In the genomic region with DNA sequence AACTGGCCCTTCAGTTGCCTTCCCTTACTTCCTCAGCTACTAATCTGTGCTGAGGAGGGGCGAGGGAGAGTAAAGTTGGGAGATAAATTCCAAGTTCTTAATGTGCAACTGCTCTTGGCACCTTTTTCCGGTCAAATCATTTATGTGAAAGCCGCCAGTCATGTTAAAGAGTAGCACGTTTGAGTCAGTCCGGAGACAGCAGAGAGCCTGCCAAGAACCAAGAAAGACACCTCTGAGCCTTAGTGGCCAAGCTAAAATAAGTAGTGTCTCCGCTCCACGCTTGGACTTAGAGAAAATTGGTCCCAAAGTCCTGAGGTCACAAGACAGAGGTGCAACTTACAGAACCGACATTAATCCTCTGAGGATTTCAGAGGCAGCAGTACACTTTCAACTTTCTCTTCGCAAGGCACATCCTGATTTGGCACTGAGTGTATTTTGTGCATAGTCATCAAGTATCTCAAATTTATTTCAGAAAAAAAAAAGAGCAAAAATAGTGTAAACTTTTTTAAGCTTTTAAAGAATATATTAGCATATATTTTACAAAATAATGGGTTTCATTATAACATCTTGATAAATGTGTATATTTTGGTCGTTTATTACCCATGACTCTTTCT, we compare ENCODE assay signal across 8 mouse cellular contexts. TPM values are rescaled to one million over a fixed set of nuclear protein-coding genes. Genes with fewer than 3 reads are reported as not detected.
DNase-seq lines count a peak whose midpoint lies in the region; ATAC-seq and TF ChIP-seq lines count a peak whose summit lies in the region.

No protein-coding gene starts in this region.

- peak overlapping the region; percentile 71 for H3K9ac ChIP-seq in heart, embryonic 11.5 days (ENCODE audit: low read depth, low read length)
- peak overlapping the region; percentile 64 for H3K9ac ChIP-seq in MEL (ENCODE audit: control insufficient read depth, low read depth, low read length, poor library complexity, severe bottlenecking)
- H3K9ac ChIP-seq in liver, postnatal 0 days (replicated peaks) = peak overlapping the region; percentile 68

- H3K9me3 ChIP-seq in heart, embryonic 11.5 days (replicated peaks; ENCODE audit: control insufficient read depth, low read length) = no peaks in the 10 kb centered on the region
- no peaks in the 10 kb centered on the region for H3K9me3 ChIP-seq in MEL (replicated peaks; ENCODE audit: insufficient read depth, low read length)
- no peaks in the 10 kb centered on the region for H3K9me3 ChIP-seq in liver, postnatal 0 days (ENCODE audit: low read length)

- TF ChIP-seq POLR2A in MEL (IDR thresholded peaks at IDR 0.05; ENCODE audit: control insufficient read depth in 1 of 2, insufficient read depth in 1 of 2, low read depth in 1 of 2, low read length in 2 of 2, poor library complexity in 1 of 2) = 0 out of 4 replicates have a peak, but pooled peaks of 1 of the 2 experiments have one; percentile 5

- no peaks in the 10 kb centered on the region for H3K36me3 ChIP-seq in heart, embryonic 11.5 days (ENCODE audit: control insufficient read depth, insufficient read depth, low read length)
- H3K36me3 ChIP-seq in MEL (ENCODE audit: control insufficient read depth in 1 of 2, insufficient read depth in 2 of 2, low read length in 2 of 2) = peaks cover 0 to 6% of the 10 kb centered on the region in 2 experiments; a peak in 2 of 4 replicates
- H3K36me3 ChIP-seq in liver, postnatal 0 days (replicated peaks; ENCODE audit: insufficient read depth, low read length) = no peaks in the 10 kb centered on the region

- peaks cover 29% of the 10 kb centered on the region for H3K79me2 ChIP-seq in MEL (ENCODE audit: control insufficient read depth, insufficient read depth, low read length, poor library complexity)

- peak overlapping the region; percentile 96 for H3K4me2 ChIP-seq in heart, embryonic 11.5 days
- H3K4me2 ChIP-seq in liver, postnatal 0 days (ENCODE audit: low read depth, low read length) = peak overlapping the region; percentile 88

- H3K4me3 ChIP-seq in heart, embryonic 11.5 days (ENCODE audit: low read depth, low read length) = peak overlapping the region; percentile 76
- H3K4me3 ChIP-seq in MEL (ENCODE audit: control insufficient read depth in 1 of 2, insufficient read depth in 1 of 2, low read depth in 2 of 2, low read length in 2 of 2) = peak overlapping the region; percentile 74 to 91
- H3K4me3 ChIP-seq in liver, postnatal 0 days (ENCODE audit: low read depth, low read length) = peak overlapping the region; percentile 62

- peak in 1 of 2 experiments; percentile 3; a peak in 1 of 4 replicates for TF ChIP-seq EP300 in MEL (IDR thresholded peaks at IDR 0.05; ENCODE audit: low read depth in 1 of 2, low read length in 2 of 2)
- TF ChIP-seq EP300 in liver, postnatal 0 days (IDR thresholded peaks at IDR 0.05; ENCODE audit: low read depth) = no peak

- ATAC-seq in heart, embryonic 11.5 days (replicated peaks; ENCODE audit: insufficient number of reproducible peaks, low FRiP score, low TSS enrichment) = 0 out of 2 replicates have a peak, but pooled peaks have one; percentile 2
- peak; percentile 1; the same call in 1 of the 2 replicates for ATAC-seq in liver, postnatal 0 days

- TF ChIP-seq RAD21 in MEL (IDR thresholded peaks at IDR 0.05; ENCODE audit: low read depth, low read length) = no peak

- intact Hi-C loops in gastrocnemius, postnatal 36 days (cut with DNase I) = no loop called here

- H3K27me3 ChIP-seq in heart, embryonic 11.5 days (ENCODE audit: control insufficient read depth, insufficient read depth, low read length) = peaks cover 5% of the 10 kb centered on the region
- no peaks in the 10 kb centered on the region for H3K27me3 ChIP-seq in MEL (ENCODE audit: control insufficient read depth in 1 of 2, insufficient read depth in 2 of 2, low read length in 2 of 2)
- no peaks in the 10 kb centered on the region for H3K27me3 ChIP-seq in liver, postnatal 0 days (ENCODE audit: insufficient read depth, low read length)

- 15% methylated on average over 10 of the region's 10 CpGs for WGBS in heart, embryonic 11.5 days (ENCODE audit: insufficient replicate concordance)
- 8% methylated on average over 10 of the region's 10 CpGs for WGBS in liver, postnatal 0 days (ENCODE audit: insufficient replicate concordance)

- TF ChIP-seq CTCF in MEL (IDR thresholded peaks at IDR 0.05 in 2 of 3, conservative IDR thresholded peaks at IDR 0.05 in 1 of 3; ENCODE audit: control insufficient read depth in 1 of 3, insufficient read depth in 1 of 3, low read depth in 2 of 3, low read length in 3 of 3, poor library complexity in 1 of 3, severe bottlenecking in 1 of 3) = no peak
- no peak for TF ChIP-seq CTCF in liver, postnatal 0 days (IDR thresholded peaks at IDR 0.05; ENCODE audit: low read depth)

- H3K27ac ChIP-seq in heart, embryonic 11.5 days (ENCODE audit: low read depth, low read length) = 0 out of 2 replicates have a peak overlapping the region, but pooled peaks have one; percentile 50
- H3K27ac ChIP-seq in MEL (ENCODE audit: control insufficient read depth, low read depth, low read length) = peak overlapping the region; percentile 55
- H3K27ac ChIP-seq in liver, postnatal 0 days (ENCODE audit: low read depth) = peak overlapping the region; percentile 77

- no peaks in the 10 kb centered on the region for H3K4me1 ChIP-seq in heart, embryonic 11.5 days (ENCODE audit: control insufficient read depth, insufficient read depth, low read length)
- H3K4me1 ChIP-seq in MEL (ENCODE audit: control insufficient read depth in 1 of 2, insufficient read depth in 2 of 2, low read length in 2 of 2) = peaks cover 4 to 12% of the 10 kb centered on the region in 2 experiments
- H3K4me1 ChIP-seq in liver, postnatal 0 days (ENCODE audit: insufficient read depth) = peaks cover 14% of the 10 kb centered on the region; the same call in 1 of the 2 replicates

- DNase-seq in heart, adult 11 months = no peak
- DNase-seq in MEL (ENCODE audit: low read depth, low spot score) = no peak
- peak; percentile 12 for DNase-seq in heart, postnatal 4 days
- no peak for DNase-seq in liver, postnatal 0 days
- no peak for DNase-seq in adrenal gland, adult 18-20 months (ENCODE audit: low spot score in 2 of 2)
- DNase-seq in gastrocnemius, postnatal 36 days = no peak
- no peak for DNase-seq in adrenal gland, postnatal 4 days (ENCODE audit: low spot score in 2 of 2)

TF ChIP-seq in MEL, 35 proteins besides CTCF, POLR2A, EP300 and RAD21:
- 0 out of 2 replicates have a peak, but pooled peaks have one; percentile 5 for TF ChIP-seq TBP (IDR thresholded peaks at IDR 0.05; ENCODE audit: low read depth, low read length)
- 0 out of 2 replicates have a peak, but pooled peaks have one; percentile 21 for TF ChIP-seq ZNF384 (IDR thresholded peaks at IDR 0.05; ENCODE audit: low read depth, low read length)
- no peak for TF ChIP-seq NELFE (IDR thresholded peaks at IDR 0.05; ENCODE audit: low read depth, low read length)
- no peak for TF ChIP-seq GATA1 (IDR thresholded peaks at IDR 0.05; ENCODE audit: low read depth, low read length)
- TF ChIP-seq MAFK (IDR thresholded peaks at IDR 0.05; ENCODE audit: borderline replicate concordance, low read depth, low read length) = peak; percentile 70; the same call in 1 of the 2 replicates

RNA-seq across cellular contexts. Expression of a gene that starts 0.8 kb away (rescaled TPM):
- polyA plus RNA-seq in heart, embryonic 11.5 days (2014; fragmentation: Nextera tagmentation; extraction: Ambion mirVana) = 8.7 and 12.1 TPM in 2 replicates
- total RNA-seq in MEL (2012; rRNA removed) = 21.5 and 26.4 TPM in 2 replicates
- polyA plus RNA-seq in MEL (2012; ENCODE audit: insufficient read depth in 1 of 2, insufficient read length in 2 of 2, low read depth in 1 of 2, low replicate concordance in 2 of 2, missing spikeins in 1 of 2) = 100 to 1,000 TPM in 1 of 2 experiments, 10 to 100 TPM in 1; 29.7 to 335 TPM
- 10 to 100 TPM; 24.6 to 27.1 TPM for total RNA-seq in heart, postnatal 4 days (2021)
- polyA plus RNA-seq in liver, postnatal 0 days (2015; fragmentation: Nextera tagmentation; extraction: Ambion mirVana) = 5.4 and 6.2 TPM in 2 replicates
- 10 to 100 TPM; 26.7 to 37.7 TPM for total RNA-seq in adrenal gland, adult 18-20 months (2021)
- total RNA-seq in gastrocnemius, postnatal 36 days (2021) = 10 to 100 TPM; 17.0 to 21.0 TPM
- 10 to 100 TPM; 26.8 to 28.7 TPM for total RNA-seq in adrenal gland, postnatal 4 days (2021)
